Mouse (Mus musculus): ENCODE measurements around the gene Ptms.
A peak's percentile ranks its signal among the peaks of the same experiment; 100 is the strongest.
"Not testable (repeated sequence)": the region's sequence is repeated elsewhere in the genome, so short reads cannot be mapped to it uniquely, and the experiment has no call there.

Ptms gene

GRCm38 (mm10) chr6:124904161-124904981 is 15.5 kb downstream of the Ptms start:
- peak in 1 of 2 experiments; percentile 66 for DNase-seq

- peak; percentile 98 to 99 for DNase-seq
These were observed 16.2 kb downstream of the Ptms start for GRCm38 (mm10) chr6:124903580-124904151.

- peak in 1 of 2 experiments; percentile 47 for DNase-seq
These were observed 18.1 kb downstream of the Ptms start for GRCm38 (mm10) chr6:124901851-124902250.

DNA sequence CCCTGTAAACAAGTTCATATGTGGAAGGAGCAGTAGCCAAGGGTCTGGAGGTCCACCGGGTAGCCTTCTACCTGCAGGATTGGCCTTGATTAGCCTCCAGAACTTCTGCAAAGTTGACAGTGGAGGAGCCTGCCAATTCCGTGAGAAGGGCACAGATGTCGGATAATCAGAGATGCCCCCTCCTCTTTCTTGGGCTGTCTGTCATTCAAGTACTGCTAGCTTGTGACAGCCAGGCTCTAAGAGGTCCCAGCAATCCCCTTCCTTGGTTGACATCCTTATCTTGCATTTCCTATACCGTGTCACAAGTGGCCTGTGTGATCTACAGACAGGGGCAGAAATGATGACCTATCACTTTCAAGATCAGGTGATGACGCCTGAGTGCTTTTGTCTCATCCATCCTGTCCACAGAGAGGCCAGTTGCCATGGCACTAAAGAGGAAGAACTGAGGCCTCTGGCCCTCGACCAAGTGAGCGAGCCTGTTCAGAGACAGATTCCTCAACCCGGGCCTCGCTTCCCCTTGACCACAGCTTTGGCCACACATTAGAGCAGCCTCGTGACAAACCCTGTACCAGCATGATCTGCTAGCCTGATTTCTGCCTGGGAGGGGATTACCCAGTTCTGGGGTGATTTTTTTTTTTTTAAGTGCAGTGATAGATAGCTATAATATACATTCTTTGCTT is 19.0 kb downstream of the Ptms start:
- DNase-seq: peak; percentile 61 to 63

- DNase-seq: peak; percentile 85 to 93
These were observed 19.7 kb downstream of the Ptms start for GRCm38 (mm10) chr6:124900056-124900800.

DNA sequence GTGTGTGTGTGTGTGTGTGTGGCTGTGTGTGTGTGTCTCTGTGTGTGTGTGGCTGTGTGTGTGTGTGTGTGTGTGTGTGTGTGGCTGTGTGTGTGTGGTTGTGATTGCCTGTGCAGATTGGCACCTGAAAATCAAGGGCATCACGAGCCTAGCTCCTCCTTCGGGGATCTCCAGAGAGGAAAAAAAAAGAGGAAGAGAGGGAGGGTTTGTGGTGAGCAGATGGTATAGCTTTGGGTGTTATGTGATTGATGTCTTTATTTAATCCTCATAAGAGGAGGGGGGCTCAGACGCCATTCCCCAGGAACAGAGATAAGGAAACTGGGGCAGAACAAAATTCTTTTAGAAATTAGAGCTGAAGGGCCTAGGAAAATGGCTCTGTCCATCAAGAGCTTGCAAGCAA is 21.5 kb downstream of the Ptms start:
- DNase-seq: peak in 1 of 2 experiments; percentile 54

- not testable (repeated sequence) for DNase-seq
These were observed 25.8 kb downstream of the Ptms start for GRCm38 (mm10) chr6:124894113-124894512.

DNA sequence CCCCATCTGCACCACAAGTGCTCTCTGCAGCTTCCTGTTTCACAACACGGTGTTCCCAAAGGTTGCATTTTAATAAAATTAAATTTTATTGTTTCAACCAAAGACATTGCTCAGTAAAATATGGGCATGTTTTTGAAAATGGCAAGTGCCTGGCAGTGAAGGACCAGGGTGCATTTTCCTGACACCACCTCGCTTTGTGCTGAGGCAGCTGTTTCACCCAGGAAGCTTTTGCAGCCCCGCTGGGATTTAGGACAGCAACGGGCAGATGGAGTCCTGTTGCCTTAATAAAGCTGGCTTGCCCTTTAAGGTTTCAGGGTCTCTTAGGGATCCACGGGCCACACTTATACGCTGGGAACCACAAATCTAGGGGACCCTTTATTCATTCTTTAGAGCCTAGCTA is 28.9 kb downstream of the Ptms start:
- DNase-seq: no peak

DNA sequence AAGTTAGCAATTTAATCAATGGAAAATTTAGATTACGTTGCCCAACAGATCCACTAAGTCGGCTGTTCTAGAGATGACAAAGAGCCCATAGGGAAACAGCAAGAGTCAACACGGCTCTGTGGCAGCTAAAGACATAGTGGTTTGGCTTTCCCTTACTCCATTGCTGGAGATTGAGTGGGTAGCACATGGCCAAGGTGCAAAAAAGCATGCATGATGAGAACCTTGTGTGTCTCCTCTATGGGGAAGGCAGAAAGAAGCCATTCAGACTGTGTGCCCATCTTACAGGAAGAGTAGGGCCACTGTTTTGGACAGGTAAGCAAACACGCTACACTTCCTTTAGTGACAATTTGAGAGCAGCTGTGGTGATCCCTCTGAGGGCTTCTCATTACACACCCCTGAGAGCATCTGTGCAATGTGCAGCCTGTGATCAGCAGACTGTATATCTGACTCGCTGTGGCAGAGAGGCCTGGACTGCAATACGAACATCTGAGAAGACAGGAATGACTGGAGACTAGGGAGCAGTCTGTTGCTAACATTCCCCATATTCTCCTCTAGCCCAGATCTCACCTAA is 31.3 kb downstream of the Ptms start:
- peak in 1 of 2 experiments; percentile 51 for DNase-seq

DNA sequence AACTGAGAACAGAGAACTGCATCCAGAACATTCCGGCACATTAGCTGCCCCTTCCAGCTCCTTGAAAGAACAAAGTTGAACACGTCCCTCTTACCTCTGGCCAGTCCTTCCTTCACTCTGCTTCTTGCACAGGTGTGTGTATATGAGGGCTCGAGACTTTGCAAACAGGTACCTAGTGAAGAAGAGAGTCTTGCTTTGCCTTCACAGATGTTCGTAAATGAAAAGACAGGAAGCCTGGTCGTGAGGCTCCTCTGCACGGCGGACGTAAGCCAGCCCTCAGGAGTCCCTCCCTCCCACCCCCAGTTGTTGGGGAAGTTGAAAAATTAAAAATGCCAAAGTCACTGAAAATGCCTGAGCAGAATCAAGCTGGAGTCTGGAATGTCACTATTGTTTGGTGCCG is 31.9 kb downstream of the Ptms start, which contains the start of gene Cd4:
Cd4 (minus strand) TSS at position 236 of the 400 bp plus-strand sequence.
- peak; percentile 54 to 68 for DNase-seq

- DNase-seq: peak; percentile 72 to 79
These were observed 33.9 kb downstream of the Ptms start for GRCm38 (mm10) chr6:124885956-124886381.

DNA sequence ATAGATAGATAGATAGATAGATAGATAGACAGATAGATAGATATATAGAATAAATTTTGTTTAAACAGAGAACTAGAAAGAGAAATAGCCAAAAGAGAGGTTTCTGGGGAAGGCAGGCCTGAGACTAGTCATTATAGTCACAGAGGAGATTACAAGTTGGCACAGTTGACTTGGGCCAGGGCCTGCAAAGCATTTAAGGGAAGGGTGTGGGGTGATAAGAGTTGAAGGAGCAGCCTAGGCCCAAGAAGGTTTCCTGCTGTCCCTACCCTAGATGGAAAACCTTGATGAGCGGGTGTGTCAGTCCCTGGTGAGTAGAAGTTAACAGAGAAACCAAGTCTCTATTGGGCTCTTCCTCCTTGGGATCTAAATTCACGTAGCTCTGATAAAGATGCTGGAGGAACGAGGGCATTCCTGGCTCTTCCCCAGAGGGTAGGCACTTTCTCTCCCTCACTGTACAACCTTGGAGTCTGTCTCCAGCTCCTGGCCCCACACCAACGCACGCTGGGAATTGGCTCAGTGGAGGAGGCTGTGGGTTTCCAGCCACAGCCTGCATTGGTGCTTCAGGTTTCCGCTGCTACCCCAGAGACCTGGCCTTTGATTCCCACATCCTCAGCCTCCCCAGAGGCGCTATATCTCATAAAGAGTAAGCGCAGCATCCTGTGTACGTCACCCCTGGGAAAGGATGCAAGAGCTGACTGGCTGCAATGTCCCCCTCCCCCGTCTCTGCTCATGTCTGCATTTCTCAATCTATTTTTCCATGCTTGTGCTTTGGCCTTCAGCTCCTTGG is 35.0 kb downstream of the Ptms start:
- DNase-seq: peak; percentile 69 to 84

- no peak for DNase-seq
These were observed 36.6 kb downstream of the Ptms start for GRCm38 (mm10) chr6:124883351-124883750.

DNA sequence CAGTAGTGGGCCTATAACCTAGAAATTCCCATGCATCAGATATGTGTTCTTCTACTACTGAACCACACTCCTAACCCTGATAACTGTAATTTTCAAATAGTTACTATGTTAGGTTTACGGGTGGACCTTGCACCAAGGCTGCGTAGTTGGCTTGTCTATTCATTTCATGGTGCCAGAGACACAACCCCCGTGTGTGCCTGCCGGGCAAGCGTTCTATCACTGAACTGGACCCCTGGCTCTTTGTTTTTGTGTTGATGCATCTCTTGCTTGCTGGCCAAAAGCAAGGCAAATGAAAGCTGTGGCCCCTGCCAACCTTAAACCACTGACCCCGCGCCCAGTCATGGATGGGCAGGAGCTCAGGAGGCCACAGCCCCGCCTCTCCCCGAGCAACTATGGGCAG is 38.1 kb downstream of the Ptms start:
- no peak for DNase-seq

DNA sequence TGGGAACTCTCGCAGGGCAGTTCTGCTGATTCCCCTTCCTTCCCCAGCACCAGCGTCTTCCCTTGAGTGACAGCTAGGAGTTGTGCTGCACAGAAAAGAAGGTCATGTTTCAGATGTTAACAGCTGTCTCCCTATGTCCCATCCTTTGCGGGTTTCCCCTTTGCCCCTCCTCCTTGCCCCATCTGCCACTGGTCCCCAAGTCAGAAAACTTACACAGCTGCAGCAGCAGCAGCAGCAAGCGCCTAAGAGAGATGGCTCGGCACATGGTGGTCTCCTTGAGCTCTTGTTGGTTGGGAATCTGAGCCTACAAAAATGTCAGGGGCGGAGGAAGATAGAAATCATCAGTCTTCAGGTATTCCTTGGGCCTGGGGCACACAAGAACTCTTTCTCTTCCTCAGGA is 40.5 kb downstream of the Ptms start:
- peak; percentile 70 to 84 for DNase-seq

DNA sequence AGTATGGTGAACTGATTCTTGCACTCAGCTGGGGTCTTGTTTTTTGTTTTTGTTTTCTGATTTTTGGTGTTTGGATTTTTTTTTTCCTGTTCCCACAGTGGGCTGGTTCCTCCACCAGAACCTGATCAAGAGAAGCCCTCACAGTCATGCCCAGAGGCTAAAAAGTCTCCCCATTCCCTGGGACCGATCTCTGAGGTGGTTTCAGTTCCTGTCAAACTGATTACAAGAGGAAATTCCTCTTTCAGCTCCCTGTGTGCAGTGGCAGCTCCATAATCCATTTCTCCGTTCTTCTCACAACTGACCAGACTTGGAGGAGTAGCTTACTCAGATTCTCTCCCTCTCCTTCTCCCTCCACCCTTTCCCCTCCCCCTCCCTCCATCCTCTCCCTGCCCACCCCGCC is 45.6 kb downstream of the Ptms start:
- no peak for DNase-seq

DNA sequence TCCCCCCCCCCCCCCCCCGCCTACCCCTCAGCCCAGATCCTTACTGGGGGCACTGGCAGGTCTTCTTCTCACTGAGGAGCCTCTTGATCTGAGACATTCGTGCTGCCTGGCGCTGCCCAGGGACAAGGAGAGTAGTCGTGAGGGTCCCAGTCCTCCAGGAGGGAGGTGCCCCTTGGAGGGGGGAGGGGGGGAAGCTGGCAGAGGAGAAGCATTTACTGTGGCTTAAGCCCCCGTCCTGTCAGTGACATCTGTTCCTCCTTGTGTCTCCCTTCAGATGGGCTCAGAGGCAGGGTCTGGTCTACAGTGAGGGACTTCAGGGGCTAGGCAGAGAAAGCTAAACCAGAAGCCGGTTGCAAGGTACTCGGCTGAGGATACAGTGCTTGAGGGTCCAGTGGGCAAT is 53.3 kb downstream of the Ptms start:
- DNase-seq: no peak

GRCm38 (mm10) chr6:124865766-124866362 is 54.0 kb downstream of the Ptms start:
- DNase-seq: peak in 1 of 2 experiments; percentile 40
